Mouse (Mus musculus): ENCODE measurements around the gene Arl13b. TPM values are rescaled to one million over a fixed set of nuclear protein-coding genes. Genes with fewer than 3 reads are reported as not detected.
A peak's percentile ranks its signal among the peaks of the same experiment; 100 is the strongest.

The Arl13b gene
- polyA plus RNA-seq, 1 experiment from 2014 or later: 20.0 TPM

DNA sequence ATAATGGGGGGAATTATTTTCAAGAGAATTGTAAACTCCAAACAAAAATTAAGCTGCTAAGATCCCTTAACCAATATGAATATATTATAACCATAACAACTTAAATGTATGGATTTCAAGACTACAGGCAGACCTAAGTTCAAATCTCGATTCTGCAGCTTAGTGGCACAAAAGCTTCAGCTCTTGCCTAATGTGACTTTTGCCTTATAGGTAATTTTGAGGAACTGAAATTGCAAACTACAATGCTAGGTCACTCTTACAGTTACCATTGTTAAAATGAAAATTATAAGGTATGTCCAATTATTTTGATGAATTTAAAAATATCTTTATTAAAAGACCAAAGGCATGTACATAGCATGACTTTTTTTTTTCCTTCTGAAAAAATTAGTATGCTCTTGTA lies 50.2 kb downstream of the Arl13b start:
- no peaks in the 10 kb centered on the region for H3K4me1 ChIP-seq (ENCODE audit: insufficient read depth)
- no peak for ATAC-seq (ENCODE audit: insufficient read depth)
- no peak for DNase-seq
- no peak overlapping the region for H3K4me3 ChIP-seq (ENCODE audit: low read depth, low read length)
- peaks cover 13% of the 10 kb centered on the region; the same call in 1 of the 2 replicates for H3K36me3 ChIP-seq (ENCODE audit: insufficient read depth)
- no peak overlapping the region for H3K4me2 ChIP-seq
- no peaks in the 10 kb centered on the region for H3K27me3 ChIP-seq (ENCODE audit: insufficient read depth, low read length)
- WGBS: 79% methylated on average over 1 of the region's 1 CpGs
- H3K9me3 ChIP-seq (ENCODE audit: low read depth, low read length): no peaks in the 10 kb centered on the region
- H3K9ac ChIP-seq: no peak overlapping the region
- TF ChIP-seq CTCF (IDR thresholded peaks at IDR 0.05; ENCODE audit: low read depth): no peak
- H3K27ac ChIP-seq (ENCODE audit: low read depth): no peak overlapping the region

DNA sequence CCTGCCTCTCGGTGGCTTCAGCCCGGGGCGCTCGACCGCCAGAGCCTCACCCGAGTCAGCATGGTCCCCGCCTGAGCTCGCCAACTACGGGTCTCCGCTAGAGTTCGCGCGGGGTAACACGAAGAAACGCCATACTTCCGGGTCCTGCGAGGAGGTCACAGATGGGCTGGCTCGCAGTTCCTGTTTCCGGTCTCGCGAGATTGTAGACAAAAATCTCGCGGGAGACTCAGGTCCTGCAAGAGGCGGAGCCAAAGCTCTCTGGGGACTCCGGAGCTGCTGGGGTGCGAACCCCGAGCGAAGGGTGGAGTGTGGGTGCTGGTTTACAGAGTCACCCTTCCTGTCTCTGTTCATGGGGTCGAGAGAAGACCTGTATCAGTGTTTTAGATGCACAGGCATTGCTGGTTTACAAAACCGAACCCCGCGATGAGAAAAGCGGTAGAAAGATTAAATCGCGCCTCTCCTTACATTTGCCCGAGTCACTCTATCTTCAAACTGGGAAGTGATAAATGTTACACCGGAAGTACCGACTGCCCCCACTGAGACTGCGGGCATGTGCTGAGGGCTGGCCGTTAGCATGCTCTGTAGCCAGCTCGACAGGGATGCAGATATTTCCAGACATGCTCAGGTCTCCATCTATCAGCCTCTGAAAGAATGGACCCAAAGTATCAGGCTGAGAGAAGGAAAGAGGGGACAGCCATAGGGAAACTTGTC lies 60.1 kb downstream of the Arl13b start, which contains the start of gene Nsun3:
Gene Nsun3 (minus strand): TSS at position 198 of the 711 bp plus-strand sequence.
- H3K4me2 ChIP-seq: peak within 1 kb of the TSS; percentile 83
- DNase-seq (peak; percentile 99), ATAC-seq (ENCODE audit: insufficient read depth) (peak; percentile 99)
- peak within 1 kb of the TSS; percentile 66 for H3K4me3 ChIP-seq (ENCODE audit: low read depth, low read length)
- no peaks in the 10 kb centered on the region; the same call in 1 of the 2 replicates for H3K36me3 ChIP-seq (ENCODE audit: insufficient read depth)
- H3K9ac ChIP-seq: peak within 1 kb of the TSS; percentile 80
- H3K4me1 ChIP-seq (ENCODE audit: insufficient read depth): peaks cover 3% of the 10 kb centered on the region; the same call in 1 of the 2 replicates
- WGBS: 2% methylated on average over 41 of the region's 41 CpGs
- no peaks in the 10 kb centered on the region for H3K9me3 ChIP-seq (ENCODE audit: low read depth, low read length)
- H3K27ac ChIP-seq (ENCODE audit: low read depth): peak within 1 kb of the TSS; percentile 94
- H3K27me3 ChIP-seq (ENCODE audit: insufficient read depth, low read length): no peaks in the 10 kb centered on the region
- peak; percentile 6; the same call in 1 of the 2 replicates for TF ChIP-seq CTCF (IDR thresholded peaks at IDR 0.05; ENCODE audit: low read depth)

DNA sequence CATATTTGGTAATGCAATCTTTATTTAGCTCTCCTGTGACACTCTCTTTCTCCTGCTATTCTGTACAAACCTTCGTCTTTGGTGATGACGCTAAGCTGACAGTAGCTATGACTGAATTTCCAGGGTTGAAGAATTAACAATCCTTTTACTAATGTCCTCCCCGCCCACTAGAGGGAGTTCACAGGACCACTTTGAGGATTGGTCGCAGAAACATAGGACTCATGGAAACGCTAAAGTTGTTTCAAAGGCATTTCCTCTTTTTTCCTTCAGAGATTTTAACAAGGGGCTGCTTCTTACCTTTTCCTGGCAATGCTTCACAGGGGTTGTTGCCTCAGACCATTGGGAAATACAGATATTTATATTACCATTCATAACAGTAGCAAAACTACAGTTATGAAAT lies 64.6 kb downstream of the Arl13b start:
- Histone ChIP-seq H3K27ac (ENCODE audit: low read depth) (no peak overlapping the region), H3K4me2 (no peak overlapping the region), H3K4me3 (ENCODE audit: low read depth, low read length) (no peak overlapping the region), H3K27me3 (ENCODE audit: insufficient read depth, low read length) (no peaks in the 10 kb centered on the region), H3K9ac (no peak overlapping the region), H3K9me3 (ENCODE audit: low read depth, low read length) (no peaks in the 10 kb centered on the region), H3K4me1 (ENCODE audit: insufficient read depth) (peaks cover 3% of the 10 kb centered on the region; the same call in 1 of the 2 replicates), H3K36me3 (ENCODE audit: insufficient read depth) (no peaks in the 10 kb centered on the region; the same call in 1 of the 2 replicates)
- 47% methylated on average over 5 of the region's 5 CpGs for WGBS
- peak; percentile 61 for TF ChIP-seq CTCF (IDR thresholded peaks at IDR 0.05; ENCODE audit: low read depth)
- ATAC-seq (ENCODE audit: insufficient read depth): no peak
- peak; percentile 64 for DNase-seq

DNA sequence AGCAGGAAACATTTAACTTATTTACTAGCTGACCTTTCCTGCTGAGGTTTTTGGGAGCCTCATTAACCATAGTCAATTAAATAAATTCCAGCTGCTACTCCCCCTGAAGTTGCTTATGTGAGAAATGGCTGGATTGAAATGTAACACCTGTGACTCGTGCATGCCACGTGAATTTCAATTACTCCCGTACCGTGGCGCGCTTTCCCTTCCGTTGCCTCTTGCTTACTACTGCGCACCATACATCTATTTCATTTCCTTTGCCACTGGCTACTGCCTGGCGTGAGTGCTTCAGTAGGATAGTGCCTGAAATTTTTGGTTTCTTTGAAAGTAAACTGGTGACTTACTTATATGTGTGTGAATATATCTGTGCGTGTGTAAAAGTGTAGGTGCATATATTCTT lies 68.6 kb downstream of the Arl13b start:
- Histone ChIP-seq H3K4me2 (no peak overlapping the region), H3K9ac (no peak overlapping the region), H3K27ac (ENCODE audit: low read depth) (no peak overlapping the region), H3K4me1 (ENCODE audit: insufficient read depth) (no peaks in the 10 kb centered on the region), H3K36me3 (ENCODE audit: insufficient read depth) (0 out of 2 replicates have a peak, but pooled peaks cover 5% of the 10 kb centered on the region), H3K27me3 (ENCODE audit: insufficient read depth, low read length) (no peaks in the 10 kb centered on the region), H3K9me3 (ENCODE audit: low read depth, low read length) (no peaks in the 10 kb centered on the region), H3K4me3 (ENCODE audit: low read depth, low read length) (no peak overlapping the region)
- no peak for DNase-seq
- TF ChIP-seq CTCF (IDR thresholded peaks at IDR 0.05; ENCODE audit: low read depth): no peak
- WGBS: 71% methylated on average over 10 of the region's 10 CpGs
- no peak for ATAC-seq (ENCODE audit: insufficient read depth)

DNA sequence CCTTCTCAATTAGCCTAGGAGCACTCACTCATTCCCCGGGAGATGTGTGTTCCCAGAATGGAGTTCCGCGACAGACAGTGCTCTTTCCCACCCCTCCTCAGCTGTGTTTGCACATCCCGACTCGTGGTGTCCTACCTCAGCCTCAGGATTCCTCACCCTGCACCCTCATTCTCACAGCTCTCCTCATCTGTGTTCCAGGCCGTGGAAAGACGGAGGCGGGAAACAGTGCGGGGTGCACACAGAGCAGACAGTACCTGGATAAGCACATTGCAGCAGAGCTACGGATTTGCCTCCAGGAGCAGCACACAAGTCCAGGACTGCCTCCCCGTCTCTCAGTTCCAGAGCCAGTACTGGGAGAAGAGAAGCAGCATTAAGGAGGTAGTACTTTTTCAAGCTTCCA lies 70.8 kb downstream of the Arl13b start:
- no peak overlapping the region for H3K4me3 ChIP-seq (ENCODE audit: low read depth, low read length)
- no peak overlapping the region for H3K27ac ChIP-seq (ENCODE audit: low read depth)
- ATAC-seq (ENCODE audit: insufficient read depth) (no peak), DNase-seq (no peak)
- no peaks in the 10 kb centered on the region for H3K9me3 ChIP-seq (ENCODE audit: low read depth, low read length)
- H3K4me2 ChIP-seq: no peak overlapping the region
- H3K9ac ChIP-seq: no peak overlapping the region
- no peaks in the 10 kb centered on the region for H3K27me3 ChIP-seq (ENCODE audit: insufficient read depth, low read length)
- 0 out of 2 replicates have a peak, but pooled peaks cover 5% of the 10 kb centered on the region for H3K36me3 ChIP-seq (ENCODE audit: insufficient read depth)
- no peak for TF ChIP-seq CTCF (IDR thresholded peaks at IDR 0.05; ENCODE audit: low read depth)
- no peaks in the 10 kb centered on the region for H3K4me1 ChIP-seq (ENCODE audit: insufficient read depth)
- 81% methylated on average over 11 of the region's 11 CpGs for WGBS

DNA sequence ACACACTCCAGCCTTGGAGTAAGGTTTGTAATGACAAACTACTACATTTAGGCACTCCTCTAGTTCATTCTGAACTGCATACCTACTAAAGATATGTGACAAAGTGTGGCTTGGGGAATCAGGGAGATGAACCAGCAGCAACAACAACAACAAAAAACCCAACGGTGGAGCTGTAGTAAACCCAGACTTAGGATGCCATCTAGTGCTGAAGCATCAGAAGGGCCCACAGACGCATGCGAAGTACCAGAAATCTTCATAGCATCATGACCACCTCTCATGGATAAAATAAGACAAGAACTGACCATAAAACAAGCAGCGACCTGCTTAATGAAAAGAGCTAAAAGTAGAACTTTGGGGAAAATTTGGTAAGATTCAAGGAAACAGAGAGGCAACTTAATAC lies 73.4 kb downstream of the Arl13b start:
- 76% methylated on average over 4 of the region's 4 CpGs for WGBS
- H3K9ac ChIP-seq: no peak overlapping the region

DNA sequence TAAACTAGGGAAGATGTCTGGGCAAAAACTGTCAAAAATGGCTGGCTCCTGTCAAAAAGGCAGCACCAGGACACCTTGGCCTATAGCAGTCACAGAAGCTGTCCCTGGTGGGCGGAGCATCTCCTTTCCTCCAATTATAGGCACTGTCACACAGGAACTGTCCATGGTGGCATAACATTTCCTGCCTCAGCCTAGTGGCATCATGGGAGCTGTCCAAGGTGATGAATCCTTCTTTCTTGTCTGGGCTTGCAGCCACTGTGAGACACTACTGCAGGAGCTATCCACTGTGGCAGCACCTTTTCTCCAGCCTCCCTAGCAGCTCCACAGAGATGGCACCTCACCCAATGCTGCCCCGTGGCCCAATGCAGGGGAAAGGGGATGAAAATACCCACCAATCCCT lies 88.5 kb downstream of the Arl13b start:
- Histone ChIP-seq H3K4me1 (ENCODE audit: insufficient read depth) (no peaks in the 10 kb centered on the region), H3K27ac (ENCODE audit: low read depth) (no peak overlapping the region), H3K36me3 (ENCODE audit: insufficient read depth) (no peaks in the 10 kb centered on the region), H3K9me3 (ENCODE audit: low read depth, low read length) (no peaks in the 10 kb centered on the region), H3K27me3 (ENCODE audit: insufficient read depth, low read length) (no peaks in the 10 kb centered on the region), H3K4me2 (no peak overlapping the region), H3K9ac (no peak overlapping the region), H3K4me3 (ENCODE audit: low read depth, low read length) (no peak overlapping the region)
- TF ChIP-seq CTCF (IDR thresholded peaks at IDR 0.05; ENCODE audit: low read depth): no peak
- DNase-seq (peak; percentile 70), ATAC-seq (ENCODE audit: insufficient read depth) (peak; percentile 66; the same call in 1 of the 2 replicates)
- WGBS: 92% methylated on average over 2 of the region's 2 CpGs

More for the DNA sequence above, 73.4 kb downstream of the Arl13b start:
- DNase-seq (no peak), ATAC-seq (ENCODE audit: insufficient read depth) (no peak)
- H3K27ac ChIP-seq (ENCODE audit: low read depth): no peak overlapping the region
- 0 out of 2 replicates have a peak, but pooled peaks have one; percentile 9 for TF ChIP-seq CTCF (IDR thresholded peaks at IDR 0.05; ENCODE audit: low read depth)
- H3K36me3 ChIP-seq (ENCODE audit: insufficient read depth): peaks cover 12% of the 10 kb centered on the region; the same call in 1 of the 2 replicates
- H3K9me3 ChIP-seq (ENCODE audit: low read depth, low read length): no peaks in the 10 kb centered on the region
- no peaks in the 10 kb centered on the region for H3K27me3 ChIP-seq (ENCODE audit: insufficient read depth, low read length)
- no peak overlapping the region for H3K4me3 ChIP-seq (ENCODE audit: low read depth, low read length)
- no peaks in the 10 kb centered on the region for H3K4me1 ChIP-seq (ENCODE audit: insufficient read depth)
- H3K4me2 ChIP-seq: no peak overlapping the region

Data from lung, embryonic 14.5 days (tissue).